Mouse (Mus musculus): ENCODE data around the gene Mtmr12. TPM values are rescaled to one million over a fixed set of nuclear protein-coding genes. Genes with fewer than 3 reads are reported as not detected.

Gene Mtmr12
- polyA plus RNA-seq, 1 experiment from 2014 or later: 15.1 TPM

DNA sequence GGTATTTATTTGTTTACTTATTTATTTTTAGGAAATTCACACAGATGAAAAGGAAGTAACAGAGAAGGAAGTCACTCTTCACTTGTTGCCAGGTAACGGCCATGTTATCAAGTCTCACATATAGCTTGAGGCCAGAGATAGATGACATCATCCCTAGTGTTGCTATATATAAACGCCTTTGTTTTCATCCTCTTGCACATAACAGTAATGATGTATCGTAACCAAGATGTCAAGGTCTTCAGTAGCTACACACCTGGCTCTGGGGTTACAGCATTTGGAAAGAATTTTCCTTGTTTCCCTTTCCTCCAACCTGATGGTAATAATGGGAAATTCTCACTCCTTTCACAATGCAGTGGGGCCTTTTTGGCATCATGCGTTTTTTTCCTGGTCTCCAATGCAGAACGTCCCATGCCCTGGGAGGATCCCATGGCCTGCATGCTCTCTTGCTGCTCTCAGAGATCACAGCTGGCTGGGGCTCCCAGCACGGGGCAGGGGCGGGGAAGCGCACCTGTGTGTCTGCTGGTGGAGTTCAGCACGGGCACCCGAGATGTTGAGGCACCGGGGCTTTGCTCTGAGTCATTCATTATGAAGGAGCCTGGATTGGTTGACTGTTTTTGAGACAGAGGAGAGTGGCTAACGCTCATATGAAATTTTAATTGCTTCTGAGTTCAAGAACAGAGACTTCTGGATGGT is 25.6 kb downstream of the Mtmr12 start:
- peaks cover 35% of the 10 kb centered on the region for H3K36me3 ChIP-seq
- H3K4me3 ChIP-seq: no peak overlapping the region
- peaks cover 15% of the 10 kb centered on the region for H3K27me3 ChIP-seq (ENCODE audit: insufficient read depth, poor library complexity, severe bottlenecking)
- WGBS: 68% methylated on average over 12 of the region's 12 CpGs
- no peak for DNase-seq (ENCODE audit: low spot score)
- H3K4me1 ChIP-seq (replicated peaks): peaks cover 16% of the 10 kb centered on the region
- no peak overlapping the region for H3K27ac ChIP-seq
- H3K9me3 ChIP-seq: no peaks in the 10 kb centered on the region

DNA sequence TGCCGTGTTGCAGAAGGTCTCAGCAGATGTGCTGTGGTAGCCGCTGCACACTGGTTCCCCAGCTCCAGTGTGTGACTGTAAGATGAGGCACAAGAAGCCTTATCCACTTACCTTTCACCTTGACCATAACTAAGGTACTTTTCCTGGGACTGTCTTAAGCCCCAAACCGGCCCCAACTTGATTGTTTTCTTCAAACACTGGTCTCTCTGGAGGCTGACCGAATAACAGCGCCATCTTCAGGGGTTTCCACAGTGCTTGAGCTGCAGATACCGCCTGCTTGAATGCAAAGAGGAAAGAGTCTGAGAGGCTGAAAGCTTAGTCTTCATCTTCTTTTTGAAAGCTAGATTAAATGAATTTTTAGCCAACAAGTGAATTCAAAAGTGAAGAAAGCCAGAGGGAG is 26.6 kb downstream of the Mtmr12 start:
- 85% methylated on average over 6 of the region's 6 CpGs for WGBS
- no peak for DNase-seq (ENCODE audit: low spot score)
- H3K27me3 ChIP-seq (ENCODE audit: insufficient read depth, poor library complexity, severe bottlenecking): peaks cover 7% of the 10 kb centered on the region; the same call in 1 of the 2 replicates
- peaks cover 13% of the 10 kb centered on the region for H3K4me1 ChIP-seq (replicated peaks)
- no peak overlapping the region for H3K4me3 ChIP-seq
- H3K27ac ChIP-seq: no peak overlapping the region
- peaks cover 46% of the 10 kb centered on the region for H3K36me3 ChIP-seq
- H3K9me3 ChIP-seq: no peaks in the 10 kb centered on the region

DNA sequence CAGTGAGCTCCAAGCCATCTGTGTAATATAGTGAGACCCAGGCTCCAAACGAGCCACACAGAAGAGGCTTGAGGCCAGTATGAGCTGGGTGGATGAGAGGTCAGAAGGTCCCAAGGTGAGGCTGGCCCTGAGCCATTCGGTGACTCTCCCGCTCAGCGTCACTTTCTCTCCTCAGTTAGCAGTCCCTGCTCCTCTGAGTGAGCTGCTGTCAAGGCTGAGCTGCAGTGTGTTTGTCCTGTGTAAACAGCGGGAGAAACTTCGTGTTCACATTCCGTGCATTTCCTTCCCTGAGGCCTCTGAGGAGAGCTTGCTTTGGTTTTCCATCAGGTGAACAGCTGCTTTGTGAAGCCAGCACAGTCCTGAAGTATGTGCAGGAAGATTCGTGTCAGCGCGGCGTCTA is 27.6 kb downstream of the Mtmr12 start:
- 77% methylated on average over 11 of the region's 11 CpGs for WGBS
- no peaks in the 10 kb centered on the region for H3K27me3 ChIP-seq (ENCODE audit: insufficient read depth, poor library complexity, severe bottlenecking)
- H3K4me1 ChIP-seq (replicated peaks): peaks cover 13% of the 10 kb centered on the region
- DNase-seq (ENCODE audit: low spot score): no peak
- H3K36me3 ChIP-seq: peaks cover 54% of the 10 kb centered on the region
- no peak overlapping the region for H3K4me3 ChIP-seq
- H3K27ac ChIP-seq: peak overlapping the region; percentile 8; the same call in 1 of the 2 replicates
- H3K9me3 ChIP-seq: no peaks in the 10 kb centered on the region

DNA sequence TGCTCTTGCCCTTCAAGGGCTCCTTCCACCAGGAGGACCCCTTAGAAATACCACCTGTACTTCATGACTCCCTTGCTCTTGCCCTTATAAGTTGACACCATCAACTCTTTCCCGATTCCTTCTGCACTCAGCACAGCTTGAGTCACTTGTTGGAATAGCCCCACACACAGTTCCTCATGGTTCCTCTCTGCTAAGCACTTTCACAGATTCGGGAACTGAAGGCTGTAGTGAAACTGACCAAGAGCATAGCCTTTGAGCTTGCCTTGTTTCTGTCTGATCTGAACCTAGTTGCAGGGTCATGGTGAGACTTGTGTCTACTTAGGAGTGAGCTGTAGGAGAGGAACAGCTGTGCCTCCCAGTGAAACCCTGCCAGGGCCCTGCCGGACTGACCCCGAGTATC is 28.2 kb downstream of the Mtmr12 start:
- peaks cover 10% of the 10 kb centered on the region for H3K4me1 ChIP-seq (replicated peaks)
- no peak for DNase-seq (ENCODE audit: low spot score)
- H3K27ac ChIP-seq: no peak overlapping the region; the same call in 1 of the 2 replicates
- peaks cover 59% of the 10 kb centered on the region for H3K36me3 ChIP-seq
- 83% methylated on average over 4 of the region's 4 CpGs for WGBS
- H3K9me3 ChIP-seq: no peaks in the 10 kb centered on the region
- no peak overlapping the region for H3K4me3 ChIP-seq
- no peaks in the 10 kb centered on the region for H3K27me3 ChIP-seq (ENCODE audit: insufficient read depth, poor library complexity, severe bottlenecking)

DNA sequence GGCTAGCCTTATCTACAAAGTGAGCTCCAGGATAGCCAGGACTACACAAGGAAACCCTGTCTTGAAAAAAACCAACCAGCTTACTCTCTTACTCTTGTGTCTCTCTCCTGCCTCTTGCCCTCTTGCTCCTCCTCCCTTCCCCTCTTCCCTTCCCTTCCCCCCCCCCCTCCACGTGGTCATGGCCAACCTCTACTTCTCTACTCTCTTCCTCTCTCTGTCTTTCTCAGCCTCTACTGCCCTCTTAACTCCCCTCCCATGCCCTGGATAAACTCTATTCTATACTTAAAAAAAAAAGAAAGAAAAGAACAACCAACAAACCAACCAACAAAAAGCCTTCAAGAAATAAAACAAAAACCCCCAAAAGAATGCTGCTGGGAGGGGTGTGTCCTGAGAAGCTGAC is 30.7 kb downstream of the Mtmr12 start:
- 45% methylated on average over 1 of the region's 1 CpGs for WGBS
- H3K9me3 ChIP-seq: no peaks in the 10 kb centered on the region
- DNase-seq (ENCODE audit: low spot score): no peak
- H3K4me1 ChIP-seq (replicated peaks): peaks cover 7% of the 10 kb centered on the region
- no peak overlapping the region for H3K4me3 ChIP-seq
- no peaks in the 10 kb centered on the region for H3K27me3 ChIP-seq (ENCODE audit: insufficient read depth, poor library complexity, severe bottlenecking)
- H3K27ac ChIP-seq: no peak overlapping the region
- peaks cover 80% of the 10 kb centered on the region for H3K36me3 ChIP-seq

DNA sequence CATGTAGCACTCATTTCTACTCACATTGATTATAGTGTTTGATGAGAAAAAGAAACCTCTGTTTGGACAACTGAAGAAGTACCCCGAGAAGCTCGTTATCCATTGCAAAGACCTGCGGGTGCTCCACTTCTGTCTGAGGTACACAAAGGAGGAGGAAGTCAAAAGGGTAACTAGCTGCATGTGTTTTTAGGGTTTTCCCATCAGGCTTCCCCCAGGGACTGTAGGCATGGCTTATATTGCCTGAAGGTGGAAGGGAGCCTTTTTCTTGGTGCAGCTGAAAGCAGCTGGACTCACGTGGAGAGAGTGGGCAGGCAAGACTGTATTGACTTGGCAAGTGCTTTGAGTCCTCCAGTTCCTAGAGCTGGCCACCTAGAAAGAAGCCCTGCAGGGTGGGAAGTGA is 31.2 kb downstream of the Mtmr12 start:
- no peak overlapping the region for H3K27ac ChIP-seq
- peaks cover 7% of the 10 kb centered on the region; the same call in 1 of the 2 replicates for H3K4me1 ChIP-seq (replicated peaks)
- no peaks in the 10 kb centered on the region for H3K9me3 ChIP-seq
- DNase-seq (ENCODE audit: low spot score): no peak
- peaks cover 80% of the 10 kb centered on the region for H3K36me3 ChIP-seq
- no peak overlapping the region for H3K4me3 ChIP-seq
- 69% methylated on average over 4 of the region's 4 CpGs for WGBS
- H3K27me3 ChIP-seq (ENCODE audit: insufficient read depth, poor library complexity, severe bottlenecking): no peaks in the 10 kb centered on the region

DNA sequence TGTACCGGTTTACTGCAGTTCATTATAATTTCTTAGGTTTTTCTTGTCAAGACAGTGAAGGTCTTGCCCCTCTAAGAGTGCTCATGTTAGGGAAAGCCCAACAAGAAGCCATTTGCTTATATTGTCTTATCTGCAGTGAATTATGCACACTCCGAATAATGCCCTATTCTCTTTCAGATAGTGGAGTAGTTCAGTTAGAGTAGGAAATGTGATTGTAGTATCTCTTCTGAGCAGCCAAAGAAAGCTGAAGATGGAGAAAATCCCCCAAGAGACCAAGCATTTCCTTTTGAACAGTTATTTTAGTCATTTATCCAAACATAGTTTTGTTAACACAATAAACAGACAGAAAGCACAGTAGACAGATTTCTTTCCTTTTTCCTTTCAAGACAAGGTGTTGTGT is 32.1 kb downstream of the Mtmr12 start:
- H3K27ac ChIP-seq: no peak overlapping the region
- H3K9me3 ChIP-seq: no peaks in the 10 kb centered on the region
- peaks cover 7% of the 10 kb centered on the region; the same call in 1 of the 2 replicates for H3K4me1 ChIP-seq (replicated peaks)
- H3K36me3 ChIP-seq: peaks cover 77% of the 10 kb centered on the region
- H3K4me3 ChIP-seq: no peak overlapping the region
- no peaks in the 10 kb centered on the region for H3K27me3 ChIP-seq (ENCODE audit: insufficient read depth, poor library complexity, severe bottlenecking)
- DNase-seq (ENCODE audit: low spot score): no peak
- WGBS: 92% methylated on average over 2 of the region's 2 CpGs

DNA sequence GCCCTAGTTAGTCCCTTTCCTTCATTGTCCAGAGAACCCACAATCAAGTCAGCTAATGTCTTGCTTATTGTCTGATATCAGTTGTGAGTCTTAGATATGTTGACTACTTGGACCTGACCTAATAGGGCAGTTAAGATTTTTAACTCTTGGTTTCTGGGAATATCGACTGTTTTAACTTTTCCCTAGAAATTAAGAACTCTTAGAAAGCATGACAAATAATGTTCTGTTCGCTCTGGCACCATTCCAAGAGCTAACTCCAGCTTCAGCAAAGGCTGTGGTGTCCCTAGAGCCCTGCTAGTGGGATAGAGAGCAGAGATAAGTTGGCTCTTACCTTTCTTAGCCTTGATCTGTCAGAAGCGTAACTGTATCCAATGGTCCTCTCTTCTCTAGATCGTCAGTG is 32.7 kb downstream of the Mtmr12 start:
- WGBS: 94% methylated on average over 4 of the region's 4 CpGs

DNA sequence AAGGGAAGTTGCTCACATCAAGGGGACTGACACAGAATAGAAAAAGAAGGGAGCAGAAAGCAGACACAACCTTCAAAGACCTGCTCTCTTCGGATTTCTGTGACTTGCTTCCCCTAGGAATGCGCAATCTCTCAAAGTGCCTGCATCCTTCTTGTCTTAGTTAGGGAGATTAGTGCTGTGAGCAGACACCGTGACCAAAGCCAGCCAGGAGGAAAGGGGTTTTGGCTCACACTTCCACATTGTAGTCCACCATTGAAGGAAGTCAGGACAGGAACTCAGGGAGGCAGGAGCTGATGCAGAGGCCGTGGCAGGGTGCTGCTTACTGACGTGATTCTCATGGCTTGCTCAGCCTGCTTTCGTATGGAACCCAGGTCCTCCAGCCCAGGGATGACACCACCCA is 33.5 kb downstream of the Mtmr12 start:
- 86% methylated on average over 6 of the region's 6 CpGs for WGBS
- Histone ChIP-seq H3K36me3 (peaks cover 63% of the 10 kb centered on the region), H3K4me1 (replicated peaks) (0 out of 2 replicates have a peak, but pooled peaks cover 2% of the 10 kb centered on the region), H3K9me3 (no peaks in the 10 kb centered on the region), H3K27ac (no peak overlapping the region), H3K27me3 (ENCODE audit: insufficient read depth, poor library complexity, severe bottlenecking) (no peaks in the 10 kb centered on the region), H3K4me3 (no peak overlapping the region)
- DNase-seq (ENCODE audit: low spot score): no peak

More for the DNA sequence above, 32.7 kb downstream of the Mtmr12 start:
- peaks cover 71% of the 10 kb centered on the region for H3K36me3 ChIP-seq
- H3K27ac ChIP-seq: no peak overlapping the region
- no peaks in the 10 kb centered on the region for H3K9me3 ChIP-seq
- H3K4me1 ChIP-seq (replicated peaks): 0 out of 2 replicates have a peak, but pooled peaks cover 4% of the 10 kb centered on the region
- H3K27me3 ChIP-seq (ENCODE audit: insufficient read depth, poor library complexity, severe bottlenecking): no peaks in the 10 kb centered on the region
- no peak for DNase-seq (ENCODE audit: low spot score)
- H3K4me3 ChIP-seq: no peak overlapping the region

DNA sequence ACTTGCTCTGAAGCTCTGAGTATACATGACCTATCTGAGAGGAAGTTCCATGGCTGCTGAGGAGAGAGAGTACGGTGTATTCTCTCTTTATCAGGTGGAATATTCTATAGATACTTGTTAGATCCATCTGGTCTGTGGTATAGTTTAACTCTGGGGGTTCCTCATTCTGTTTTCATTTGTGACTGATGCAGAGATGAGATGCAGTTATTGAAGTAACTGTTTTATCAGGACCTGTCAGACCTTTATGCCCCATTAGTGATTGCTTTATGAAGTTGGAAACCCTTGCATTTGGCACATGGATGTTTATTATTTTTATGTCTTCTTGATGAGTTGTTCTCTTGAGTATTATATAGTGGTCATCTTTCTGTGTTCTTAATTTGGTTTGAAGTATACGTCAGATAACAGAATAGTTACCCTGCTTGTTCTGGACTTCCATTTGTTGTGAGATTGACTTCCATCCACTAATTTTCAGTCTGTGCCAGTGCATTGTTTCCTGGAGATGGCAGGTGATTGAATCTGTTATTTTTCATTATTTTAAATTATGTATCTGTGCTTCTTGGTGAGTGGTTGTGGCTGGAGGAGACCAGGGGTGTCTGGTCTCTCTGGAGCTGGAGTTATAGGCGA is 36.0 kb downstream of the Mtmr12 start:
- no peaks in the 10 kb centered on the region for H3K27me3 ChIP-seq (ENCODE audit: insufficient read depth, poor library complexity, severe bottlenecking)
- no peaks in the 10 kb centered on the region for H3K9me3 ChIP-seq
- WGBS: 97% methylated on average over 3 of the region's 3 CpGs
- H3K36me3 ChIP-seq: peaks cover 60% of the 10 kb centered on the region
- DNase-seq (ENCODE audit: low spot score): no peak
- no peaks in the 10 kb centered on the region for H3K4me1 ChIP-seq (replicated peaks)
- no peak overlapping the region for H3K27ac ChIP-seq
- H3K4me3 ChIP-seq: no peak overlapping the region

DNA sequence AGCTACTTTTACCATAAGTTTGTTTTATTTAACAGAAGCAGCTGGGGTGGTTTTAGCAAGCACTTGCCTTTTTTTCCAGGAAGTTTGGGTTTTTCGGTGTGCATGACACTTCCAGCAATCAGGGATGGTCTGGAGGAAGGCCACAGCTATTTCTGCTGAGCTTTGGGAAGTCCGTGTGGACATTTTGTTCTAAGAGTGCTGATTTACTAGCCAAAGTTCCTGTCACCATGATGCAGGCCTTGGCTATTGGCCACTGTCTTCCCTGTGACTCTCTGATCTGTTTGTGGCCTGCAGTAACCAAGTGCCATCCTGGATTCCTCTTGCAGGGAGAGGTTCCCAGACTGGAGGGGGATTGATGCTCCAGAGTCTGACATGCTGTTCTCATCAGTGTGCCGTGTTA is 39.0 kb downstream of the Mtmr12 start:
- 88% methylated on average over 3 of the region's 3 CpGs for WGBS
- peaks cover 46% of the 10 kb centered on the region for H3K36me3 ChIP-seq

DNA sequence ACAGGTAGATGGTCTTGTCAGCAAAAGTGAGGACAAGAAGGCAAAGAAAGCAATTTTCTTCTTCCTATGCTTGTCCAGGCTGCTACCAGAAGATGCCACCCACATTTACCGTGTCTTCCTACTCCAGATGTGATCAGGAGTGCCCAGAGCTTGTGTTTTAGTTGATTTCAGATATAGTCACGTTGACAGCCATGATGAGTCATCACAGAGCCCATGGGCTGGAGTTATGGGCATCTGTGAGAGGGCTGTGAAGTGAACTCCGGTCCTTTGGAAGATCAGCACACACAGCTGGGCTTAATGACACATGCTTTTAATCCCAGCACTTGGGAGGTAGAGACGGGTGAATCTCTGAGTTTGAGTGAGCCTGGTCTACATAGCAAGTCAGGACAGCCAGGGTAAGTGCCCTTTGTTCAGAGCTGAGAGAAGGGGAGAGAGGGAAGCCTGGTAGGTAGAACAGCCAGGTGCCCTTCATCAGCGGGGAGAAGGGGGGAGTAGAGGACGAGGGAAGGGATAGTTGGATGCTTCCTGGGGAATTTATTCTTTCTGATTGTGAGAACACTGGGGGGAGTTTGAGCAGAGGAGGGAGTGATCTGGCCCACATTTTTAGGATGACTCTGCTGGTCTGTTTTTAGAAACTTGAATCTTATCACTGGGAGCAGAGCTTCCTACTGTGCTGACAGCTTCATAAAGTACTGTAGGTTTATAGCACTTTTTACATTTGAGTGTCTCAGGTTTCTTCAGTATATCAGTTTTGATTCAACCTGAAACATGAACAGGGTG is 40.9 kb downstream of the Mtmr12 start:
- no peaks in the 10 kb centered on the region for H3K9me3 ChIP-seq
- H3K36me3 ChIP-seq: peaks cover 32% of the 10 kb centered on the region
- H3K27me3 ChIP-seq (ENCODE audit: insufficient read depth, poor library complexity, severe bottlenecking): no peaks in the 10 kb centered on the region
- DNase-seq (ENCODE audit: low spot score): no peak
- H3K27ac ChIP-seq: no peak overlapping the region
- WGBS: 82% methylated on average over 6 of the region's 6 CpGs
- peaks cover 14% of the 10 kb centered on the region; the same call in 1 of the 2 replicates for H3K4me1 ChIP-seq (replicated peaks)
- H3K4me3 ChIP-seq: no peak overlapping the region

More for the DNA sequence above, 39.0 kb downstream of the Mtmr12 start:
- Histone ChIP-seq H3K27me3 (ENCODE audit: insufficient read depth, poor library complexity, severe bottlenecking) (no peaks in the 10 kb centered on the region), H3K4me1 (replicated peaks) (peaks cover 14% of the 10 kb centered on the region; the same call in 1 of the 2 replicates), H3K27ac (no peak overlapping the region), H3K9me3 (no peaks in the 10 kb centered on the region), H3K4me3 (no peak overlapping the region)
- no peak for DNase-seq (ENCODE audit: low spot score)

All from hindbrain, embryonic 10.5 days (tissue).